Mouse (Mus musculus) lung, postnatal 14 days (tissue): ENCODE measurements around the gene Sec24c.
A peak's percentile ranks its signal among the peaks of the same experiment; 100 is the strongest.
"Not testable (repeated sequence)": the region's sequence is repeated elsewhere in the genome, so short reads cannot be mapped to it uniquely, and the experiment has no call there.

Experiments used
- DNase-seq: peaks from one replicate; pipeline ENCODE4 v3.0.0; 2021

Sec24c gene

DNA sequence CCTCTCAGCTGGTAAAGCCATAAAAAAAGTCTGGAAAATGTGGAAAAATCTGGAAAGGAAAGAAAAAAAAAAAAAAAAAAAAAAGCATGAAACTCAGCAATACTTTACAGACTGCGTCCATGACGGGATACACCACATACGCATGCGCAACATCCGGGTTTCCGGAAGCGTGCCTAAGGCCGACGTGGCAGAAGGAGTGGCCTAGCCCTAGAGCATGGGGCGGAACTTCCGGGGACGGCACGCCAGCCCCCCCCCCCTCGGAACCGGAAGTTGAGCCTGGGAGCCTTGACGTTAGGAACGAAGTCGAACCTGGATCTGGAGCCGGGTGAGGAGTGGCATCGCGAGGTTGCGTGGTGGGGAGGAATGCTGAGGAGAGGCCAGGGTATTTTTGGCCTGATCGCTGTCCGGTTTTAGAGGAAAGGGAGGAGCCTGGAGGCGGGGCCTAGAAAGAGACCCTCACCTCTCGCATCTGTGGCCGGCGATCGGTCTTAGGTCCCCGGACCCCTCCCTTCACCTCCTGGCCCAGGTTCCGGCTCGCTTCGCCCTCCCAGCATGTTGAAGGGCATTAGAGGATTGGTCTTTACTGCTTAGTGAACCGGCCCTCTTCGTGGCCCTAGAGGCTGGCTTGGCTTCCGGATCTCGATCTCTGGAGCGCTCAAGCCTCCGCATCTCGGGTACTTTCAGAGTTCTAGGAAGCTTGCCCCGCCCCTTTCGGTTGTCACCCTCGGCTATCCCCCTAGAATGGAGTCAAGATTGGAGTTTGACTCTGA, at the start of gene Sec24c:
Gene Sec24c, plus strand, starts transcription at position 245 of the 770 bp plus-strand sequence.
- DNase-seq, result peak; percentile 99

GRCm38 (mm10) chr14:20626447-20626846, 47.7 kb upstream of the Sec24c start:
- DNase-seq, result no peak

- DNase-seq, result no peak
These were observed 47.1 kb upstream of the Sec24c start for GRCm38 (mm10) chr14:20626971-20627370.

DNA sequence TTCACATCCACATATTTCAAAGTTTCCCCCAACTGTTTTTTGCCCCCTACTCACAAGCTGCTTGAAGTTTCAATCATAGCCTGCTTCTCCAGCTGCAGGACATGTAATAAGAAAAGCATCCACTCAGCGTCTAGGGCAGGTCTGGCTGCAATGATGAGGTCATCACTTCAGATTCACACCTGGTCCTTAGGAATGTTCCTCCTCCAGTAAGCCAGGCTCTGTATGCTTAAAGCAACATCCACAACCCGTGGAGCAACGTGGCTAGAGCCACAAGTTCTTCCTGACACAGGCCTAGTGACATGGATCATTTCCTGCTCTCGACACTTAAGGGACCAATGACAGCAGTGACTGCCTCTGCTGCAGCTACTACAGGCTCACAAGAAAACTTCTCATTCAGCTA, 42.9 kb upstream of the Sec24c start:
- no peak for DNase-seq

DNA sequence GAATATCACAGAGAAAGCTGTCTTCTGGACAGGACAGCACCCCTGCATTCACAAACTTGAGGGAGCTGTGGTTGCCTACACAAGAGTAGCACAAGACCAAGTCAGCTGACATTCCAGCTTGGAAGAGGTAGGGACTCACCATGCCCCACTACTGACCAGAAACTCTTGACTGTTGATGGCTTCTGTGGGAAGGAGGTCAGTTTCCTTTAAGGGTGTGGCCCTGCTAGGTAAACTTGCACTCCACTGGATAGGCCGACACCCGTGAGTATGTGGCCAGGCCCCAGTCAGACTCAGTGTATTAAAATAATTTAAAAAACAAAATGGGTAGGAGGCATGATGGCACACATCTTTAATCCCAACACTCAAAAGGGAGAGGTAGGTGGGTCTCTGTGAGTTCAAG, 38.6 kb upstream of the Sec24c start:
- no peak for DNase-seq

GRCm38 (mm10) chr14:20636968-20637367, 37.1 kb upstream of the Sec24c start:
- DNase-seq, result not testable (repeated sequence)

- DNase-seq, result no peak
These were observed 36.1 kb upstream of the Sec24c start for GRCm38 (mm10) chr14:20637818-20638574.

DNA sequence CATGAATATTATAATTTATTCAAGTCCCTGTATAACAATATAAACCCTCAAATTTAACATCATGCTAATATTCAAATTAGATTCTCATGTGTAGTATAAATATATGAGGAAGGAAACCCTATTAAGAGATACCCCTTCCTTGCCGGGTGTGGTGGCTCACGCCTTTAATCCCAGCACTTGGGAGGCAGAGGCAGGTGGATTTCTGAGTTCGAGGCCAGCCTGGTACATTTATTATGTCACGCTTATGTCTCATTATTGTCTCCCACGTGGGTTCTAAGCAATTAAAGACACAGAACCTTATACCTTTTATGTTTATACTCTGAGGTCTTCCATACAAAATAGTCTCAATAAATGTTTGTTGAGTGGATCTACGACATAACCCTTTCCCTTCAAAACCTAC, 35.4 kb upstream of the Sec24c start:
- no peak for DNase-seq

DNA sequence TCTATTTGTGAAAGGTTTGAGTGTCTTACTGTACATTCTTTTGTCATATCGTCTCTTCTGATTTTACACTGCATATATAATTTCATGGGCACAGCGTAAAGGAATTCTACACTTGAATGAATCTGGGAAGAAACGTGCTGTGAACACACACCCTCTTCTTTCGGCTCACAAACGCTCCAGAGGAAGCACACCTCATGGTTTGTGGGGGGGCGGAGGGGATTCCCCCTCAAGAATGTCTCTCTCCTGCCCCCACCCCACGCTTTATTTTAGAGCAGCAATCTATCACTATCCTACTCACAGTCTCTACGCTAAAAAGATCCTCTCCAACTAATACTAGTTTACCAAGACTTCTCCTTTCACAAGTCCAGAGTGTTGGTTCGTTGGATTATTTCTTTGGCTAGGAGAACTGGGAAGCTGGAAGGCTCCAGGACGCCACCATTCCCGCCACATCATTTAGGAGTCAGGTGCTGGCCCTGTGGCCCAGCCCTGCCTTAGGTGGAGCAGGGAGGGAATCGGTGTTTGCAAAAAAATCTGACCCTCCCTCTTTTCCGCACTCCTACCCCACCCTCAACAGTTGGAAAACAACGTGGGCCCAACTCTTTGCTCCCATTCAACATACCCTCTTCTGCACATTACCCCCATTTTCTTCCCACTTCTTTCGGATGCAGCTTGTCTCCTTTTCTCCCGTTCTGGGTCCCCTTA, 34.0 kb upstream of the Sec24c start:
- no peak for DNase-seq

GRCm38 (mm10) chr14:20640644-20641437, 33.3 kb upstream of the Sec24c start, which contains the start of gene Usp54:
TSS of gene Usp54 (minus strand) at chr14:20641063.
- DNase-seq, result peak; percentile 99

GRCm38 (mm10) chr14:20641438-20641875, 32.7 kb upstream of the Sec24c start:
- no peak for DNase-seq

DNA sequence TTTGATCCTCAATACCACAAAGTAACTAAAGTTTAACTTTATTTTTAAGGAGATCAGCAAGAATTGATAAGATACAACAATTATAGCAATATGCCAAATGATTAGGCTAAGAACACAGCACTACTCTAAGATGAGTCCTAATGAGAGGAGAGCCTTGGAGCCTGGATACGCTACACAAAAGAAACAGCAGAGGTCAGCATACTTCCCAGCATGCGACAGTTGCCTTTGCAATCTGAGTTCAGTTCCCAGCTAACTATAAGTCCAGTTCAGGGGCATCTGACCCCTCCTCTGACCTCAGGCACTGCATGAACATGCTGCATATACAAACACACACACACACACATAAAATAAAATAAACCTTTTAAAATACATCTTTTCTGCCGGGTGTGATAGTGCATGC, 28.6 kb upstream of the Sec24c start:
- no peak for DNase-seq

- DNase-seq, result no peak
These were observed 27.7 kb upstream of the Sec24c start for GRCm38 (mm10) chr14:20646381-20646780.

DNA sequence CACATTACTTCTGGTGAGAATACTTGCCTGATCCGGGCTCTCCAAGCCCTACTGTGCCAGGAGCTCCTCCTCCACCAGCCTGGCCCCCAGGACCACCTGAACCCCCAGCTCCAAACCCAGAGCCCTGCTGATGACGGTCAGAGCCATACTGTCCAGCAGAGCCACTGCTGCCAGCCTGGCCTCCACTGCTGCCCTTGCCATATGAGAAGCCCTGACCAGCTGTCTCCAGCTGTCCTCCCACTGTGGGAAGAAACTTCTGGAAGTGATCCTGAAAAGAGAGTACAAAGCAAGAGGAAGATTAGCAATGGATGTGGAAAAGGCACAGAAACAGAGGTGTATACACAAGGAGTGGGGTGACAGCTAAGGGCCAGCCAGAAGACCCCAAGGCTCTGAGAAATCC, 23.1 kb upstream of the Sec24c start:
- DNase-seq, result peak; percentile 48

DNA sequence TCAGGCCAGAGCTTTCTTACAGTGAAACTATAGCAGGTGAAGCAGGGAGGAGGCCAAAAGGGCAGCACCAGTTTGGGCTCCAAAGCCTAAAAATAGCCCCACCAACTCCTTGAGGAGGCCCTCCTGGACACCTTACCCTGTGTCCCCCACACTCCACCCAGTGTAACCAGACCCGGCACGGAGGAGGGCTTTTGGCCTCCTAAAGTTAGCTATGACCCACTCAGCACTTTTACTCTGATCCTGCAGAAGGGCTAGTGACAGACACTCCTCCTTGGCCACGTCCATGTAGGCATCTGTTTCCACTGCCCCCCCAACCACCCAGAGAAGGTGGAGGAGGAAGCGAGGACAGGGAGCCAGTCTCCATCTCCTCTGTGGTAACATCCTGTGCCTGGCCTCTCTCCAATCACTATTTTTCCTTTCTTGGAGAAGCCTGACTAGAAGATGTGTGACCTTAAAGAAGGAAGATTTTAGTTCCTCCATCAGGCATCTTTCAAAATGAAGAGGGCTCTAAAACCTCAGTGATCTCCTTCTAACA, 22.3 kb upstream of the Sec24c start:
- no peak for DNase-seq

- no peak for DNase-seq
These were observed 19.3 kb upstream of the Sec24c start for GRCm38 (mm10) chr14:20654690-20655421.

DNA sequence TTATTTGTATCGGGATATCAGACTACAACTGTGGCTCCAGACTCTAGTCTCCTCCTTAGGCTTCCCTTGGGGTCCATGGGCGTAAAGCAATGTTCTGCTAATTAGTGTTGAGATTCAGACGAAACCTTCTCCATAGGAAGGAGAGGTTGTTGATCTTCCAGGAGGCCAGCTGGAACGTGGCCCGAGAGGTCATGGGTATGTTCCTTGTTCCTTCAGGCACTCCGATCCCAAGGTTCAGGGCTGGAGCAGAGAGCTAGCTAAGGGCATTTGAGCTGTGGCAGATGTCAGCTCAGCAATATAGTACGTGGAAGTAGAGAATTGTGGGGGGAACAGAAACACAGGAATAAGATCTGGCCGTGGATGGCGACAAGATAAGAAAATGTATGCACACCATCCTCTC, 18.4 kb upstream of the Sec24c start:
- DNase-seq, result no peak

DNA sequence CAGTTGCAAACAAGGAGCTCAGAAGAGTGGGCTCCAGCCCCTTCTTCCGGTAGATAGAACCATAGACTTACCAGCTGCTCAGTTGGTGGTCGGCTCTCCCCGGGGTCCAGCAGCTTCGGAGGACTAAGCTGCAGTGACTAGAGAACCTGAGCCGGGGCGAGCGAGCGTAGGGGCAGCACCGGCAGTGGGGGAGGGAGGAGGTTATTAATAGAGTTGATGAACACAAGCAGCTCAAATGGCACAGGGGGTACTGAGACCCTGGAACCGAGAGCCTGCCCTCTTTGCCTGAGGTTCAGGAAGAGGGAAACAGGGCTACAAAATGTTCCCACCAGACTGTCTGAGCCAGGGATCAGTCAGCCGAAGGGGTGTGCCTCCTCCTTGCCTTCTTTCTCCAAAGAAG, 17.7 kb upstream of the Sec24c start, which contains the start of gene Myoz1:
Gene Myoz1, minus strand, starts transcription at position 180 of the 400 bp plus-strand sequence.
- no peak for DNase-seq

DNA sequence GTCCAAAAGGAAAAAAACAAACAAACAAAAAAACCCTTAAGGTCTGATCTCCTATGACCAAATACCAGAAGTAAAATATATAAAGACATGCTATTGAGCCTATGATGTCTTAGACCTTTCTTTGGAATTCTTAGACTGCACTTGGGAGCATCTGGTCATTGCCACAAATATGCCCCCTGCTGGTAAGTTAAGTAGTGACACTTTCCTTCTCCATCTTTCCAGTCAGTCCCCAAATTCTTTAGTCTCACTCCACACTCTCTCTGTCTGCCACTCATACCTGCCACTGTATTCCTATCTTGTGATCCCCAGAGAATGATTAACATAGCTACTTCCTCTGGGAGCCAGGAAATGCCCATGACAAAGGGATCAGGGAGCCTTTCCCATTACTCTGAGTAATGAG, 15.8 kb upstream of the Sec24c start:
- peak; percentile 67 for DNase-seq

DNA sequence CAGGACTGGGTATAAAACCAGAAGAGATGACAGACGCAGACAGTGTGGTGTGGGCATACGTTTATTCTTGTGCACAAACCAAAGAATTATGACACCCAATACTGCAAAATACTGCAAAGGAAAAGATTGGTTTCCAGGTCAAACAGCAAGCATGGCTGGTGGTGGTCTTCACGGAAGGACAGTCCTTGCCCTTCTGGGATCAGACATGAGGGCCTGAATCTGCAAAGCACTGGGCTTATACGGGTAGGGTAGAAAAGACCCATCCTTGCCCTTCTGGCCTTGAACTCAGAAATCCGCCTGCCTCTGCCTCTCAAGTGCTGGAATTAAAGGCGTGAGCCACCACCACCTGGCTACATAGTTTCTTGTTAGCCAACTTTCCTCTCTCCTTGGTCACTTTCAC, 15.2 kb upstream of the Sec24c start:
- DNase-seq, result no peak

DNA sequence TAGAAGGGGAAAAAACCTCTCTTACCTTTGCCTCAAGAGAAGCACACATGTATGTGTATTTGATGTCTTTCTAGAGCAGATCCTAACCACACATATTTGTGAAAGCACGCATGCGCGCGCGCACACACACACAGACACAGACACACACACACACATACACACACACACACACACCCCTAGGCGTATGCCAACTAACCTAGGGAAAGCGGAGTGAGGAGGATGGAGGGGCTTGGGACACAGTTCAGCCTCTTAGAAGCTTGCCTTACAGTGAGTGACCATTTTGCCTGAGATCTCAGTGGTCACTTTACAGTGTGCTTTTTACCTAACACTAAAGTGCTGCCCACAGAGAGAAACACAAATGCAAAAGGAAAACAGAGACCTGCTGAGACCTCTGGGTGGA, 14.4 kb upstream of the Sec24c start:
- DNase-seq, result no peak
